Mouse (Mus musculus) central nervous system, embryonic 11.5 days (tissue): ENCODE data around the gene Nrarp. TPM values are rescaled to one million over a fixed set of nuclear protein-coding genes. Genes with fewer than 3 reads are reported as not detected.

ENCODE experiments used
- polyA plus RNA-seq: library from polyadenylated mRNA; depleted of rRNA; stranded (reverse); fragments of >200 nt; gene quantifications from 2 replicates; pipeline ENCODE4 v1.2.3, GENCODE M21; 2012; rRNA removed

The Nrarp gene
- polyA plus RNA-seq = 61.4 and 82.9 TPM in 2 replicates

GRCm38 (mm10) chr2:25180478-25180903 lies at the start of gene Nrarp:
TSS of gene Nrarp (plus strand) at chr2:25180758.

GRCm38 (mm10) chr2:25196172-25196954 lies 15.8 kb downstream of the Nrarp start, which contains the start of gene Tor4a:
TSS of gene Tor4a (minus strand) at chr2:25196886.

GRCm38 (mm10) chr2:25211121-25211670 lies 30.6 kb downstream of the Nrarp start, which contains the start of gene Nelfb:
TSS of gene Nelfb (minus strand) at chr2:25211489.

GRCm38 (mm10) chr2:25214444-25214843 lies 33.9 kb downstream of the Nrarp start, which contains the start of gene Stpg3:
TSS of gene Stpg3 (minus strand) at chr2:25214637.

GRCm38 (mm10) chr2:25218445-25218844 lies 37.9 kb downstream of the Nrarp start, which contains the start of gene Fam166a:
TSS of gene Fam166a (plus strand) at chr2:25218745.

GRCm38 (mm10) chr2:25224492-25224765 lies 43.9 kb downstream of the Nrarp start, which contains the start of gene Tubb4b:
TSS of gene Tubb4b (minus strand) at chr2:25224702.

Other genes with a start within 250 kb of the Nrarp start
- 14.4 and 29.8 TPM in 2 replicates for gene Arrdc1, start 245.5 kb upstream of the Nrarp start, polyA plus RNA-seq
- 40.0 and 44.2 TPM in 2 replicates for gene Zmynd19, start 231.0 kb upstream of the Nrarp start, polyA plus RNA-seq
- gene Dph7, start 218.4 kb upstream of the Nrarp start, polyA plus RNA-seq = 25.0 and 41.0 TPM in 2 replicates
- 92.1 and 109 TPM in 2 replicates for gene Mrpl41, start 205.7 kb upstream of the Nrarp start, polyA plus RNA-seq
- 6.2 and 8.3 TPM in 2 replicates for gene Pnpla7, start 204.7 kb upstream of the Nrarp start, polyA plus RNA-seq
- gene Nsmf, start 126.4 kb upstream of the Nrarp start, polyA plus RNA-seq = 88.4 and 93.5 TPM in 2 replicates
- gene Entpd8, start 100.5 kb upstream of the Nrarp start, polyA plus RNA-seq = 0.06 and 0.11 TPM in 2 replicates
- 0.10 and 0.18 TPM in 2 replicates for gene Noxa1, start 85.6 kb upstream of the Nrarp start, polyA plus RNA-seq
- gene Tor4a, start 16.1 kb downstream of the Nrarp start, polyA plus RNA-seq = 1.9 and 2.3 TPM in 2 replicates
- 76.7 and 116 TPM in 2 replicates for gene Nelfb, start 30.7 kb downstream of the Nrarp start, polyA plus RNA-seq
- gene Stpg3, start 33.9 kb downstream of the Nrarp start, polyA plus RNA-seq = not detected in 2 replicates
- 0.14 TPM in 1 of 2 replicates, not detected in the other for gene Fam166a, start 38.0 kb downstream of the Nrarp start, polyA plus RNA-seq
- 438 and 534 TPM in 2 replicates for gene Tubb4b, start 43.9 kb downstream of the Nrarp start, polyA plus RNA-seq
- 0.04 TPM in 1 of 2 replicates, not detected in the other for gene Slc34a3, start 53.6 kb downstream of the Nrarp start, polyA plus RNA-seq
- 0.02 TPM in 1 of 2 replicates, not detected in the other for gene Rnf224, start 56.0 kb downstream of the Nrarp start, polyA plus RNA-seq
- 25.3 and 26.0 TPM in 2 replicates for gene Rnf208, start 61.5 kb downstream of the Nrarp start, polyA plus RNA-seq
- gene Cysrt1, start 61.7 kb downstream of the Nrarp start, polyA plus RNA-seq = 0.16 TPM in 1 of 2 replicates, not detected in the other
- 8.1 and 14.5 TPM in 2 replicates for gene AL732309.1, start 66.1 kb downstream of the Nrarp start, polyA plus RNA-seq
- gene Tmem203, start 74.7 kb downstream of the Nrarp start, polyA plus RNA-seq = 22.0 and 23.7 TPM in 2 replicates
- 4.1 and 4.2 TPM in 2 replicates for gene Tprn, start 81.9 kb downstream of the Nrarp start, polyA plus RNA-seq
- 131 and 133 TPM in 2 replicates for gene Ssna1, start 91.7 kb downstream of the Nrarp start, polyA plus RNA-seq
- 106 and 109 TPM in 2 replicates for gene Anapc2, start 91.7 kb downstream of the Nrarp start, polyA plus RNA-seq
- gene Tmem210, start 107.4 kb downstream of the Nrarp start, polyA plus RNA-seq = not detected in 2 replicates
- gene Lrrc26, start 109.2 kb downstream of the Nrarp start, polyA plus RNA-seq = not detected in 2 replicates
- 1.6 and 2.0 TPM in 2 replicates for gene Grin1, start 138.4 kb downstream of the Nrarp start, polyA plus RNA-seq
- 29.2 and 34.9 TPM in 2 replicates for gene Man1b1, start 151.6 kb downstream of the Nrarp start, polyA plus RNA-seq
- 22.1 and 29.3 TPM in 2 replicates for gene Dpp7, start 175.6 kb downstream of the Nrarp start, polyA plus RNA-seq
- gene Uap1l1, start 184.9 kb downstream of the Nrarp start, polyA plus RNA-seq = 2.9 and 5.3 TPM in 2 replicates
- 64.9 and 72.9 TPM in 2 replicates for gene Sapcd2, start 191.6 kb downstream of the Nrarp start, polyA plus RNA-seq
- gene Entpd2, start 215.1 kb downstream of the Nrarp start, polyA plus RNA-seq = 0.11 and 0.17 TPM in 2 replicates
- 146 and 170 TPM in 2 replicates for gene Npdc1, start 218.6 kb downstream of the Nrarp start, polyA plus RNA-seq
- gene Fut7, start 242.5 kb downstream of the Nrarp start, polyA plus RNA-seq = 0.06 and 0.31 TPM in 2 replicates
- gene Abca2, start 247.9 kb downstream of the Nrarp start, polyA plus RNA-seq = 15.7 and 15.9 TPM in 2 replicates